Mouse (Mus musculus): Measurements from ENCODE around the gene C130060K24Rik. TPM values are rescaled to one million over a fixed set of nuclear protein-coding genes. Genes with fewer than 3 reads are reported as not detected.
A peak's percentile ranks its signal among the peaks of the same experiment; 100 is the strongest.

C130060K24Rik gene
- polyA plus RNA-seq, 1 experiment from 2014 or later, result 0.07 TPM

- H3K4me1 ChIP-seq (ENCODE audit: control insufficient read depth, insufficient read depth, low read length), result no peaks in the 10 kb centered on the region
- H3K9ac ChIP-seq (ENCODE audit: low read depth, low read length), result no peak overlapping the region
- H3K4me3 ChIP-seq (ENCODE audit: low read depth, low read length), result no peak overlapping the region
- no peak overlapping the region for H3K4me2 ChIP-seq (ENCODE audit: low read depth, low read length)
- no peaks in the 10 kb centered on the region for H3K27me3 ChIP-seq (replicated peaks; ENCODE audit: control insufficient read depth, insufficient read depth, low read length)
- 69% methylated on average over 8 of the region's 8 CpGs for WGBS
- no peak overlapping the region for H3K27ac ChIP-seq (replicated peaks; ENCODE audit: low read depth, low read length)
- ATAC-seq (ENCODE audit: low read depth) (no peak), DNase-seq (ENCODE audit: low spot score) (no peak)
- H3K9me3 ChIP-seq (ENCODE audit: control insufficient read depth, low read length), result no peaks in the 10 kb centered on the region
- no peaks in the 10 kb centered on the region for H3K36me3 ChIP-seq (ENCODE audit: control insufficient read depth, insufficient read depth, low read length)
These were observed 46.2 kb downstream of the C130060K24Rik start for GRCm38 (mm10) chr6:65427065-65427464.

GRCm38 (mm10) chr6:65433159-65433558 is 52.3 kb downstream of the C130060K24Rik start:
- Histone ChIP-seq H3K9ac (ENCODE audit: low read depth, low read length) (no peak overlapping the region), H3K27me3 (replicated peaks; ENCODE audit: control insufficient read depth, insufficient read depth, low read length) (no peaks in the 10 kb centered on the region), H3K27ac (replicated peaks; ENCODE audit: low read depth, low read length) (no peak overlapping the region), H3K4me1 (ENCODE audit: control insufficient read depth, insufficient read depth, low read length) (no peaks in the 10 kb centered on the region), H3K4me2 (ENCODE audit: low read depth, low read length) (no peak overlapping the region), H3K36me3 (ENCODE audit: control insufficient read depth, insufficient read depth, low read length) (no peaks in the 10 kb centered on the region), H3K4me3 (ENCODE audit: low read depth, low read length) (no peak overlapping the region), H3K9me3 (ENCODE audit: control insufficient read depth, low read length) (no peaks in the 10 kb centered on the region)
- WGBS, result 88% methylated on average over 5 of the region's 5 CpGs
- DNase-seq (ENCODE audit: low spot score) (no peak), ATAC-seq (ENCODE audit: low read depth) (no peak)

GRCm38 (mm10) chr6:65453465-65453864 is 72.6 kb downstream of the C130060K24Rik start:
- Histone ChIP-seq H3K27ac (replicated peaks; ENCODE audit: low read depth, low read length) (no peak overlapping the region), H3K9ac (ENCODE audit: low read depth, low read length) (no peak overlapping the region), H3K36me3 (ENCODE audit: control insufficient read depth, insufficient read depth, low read length) (no peaks in the 10 kb centered on the region), H3K4me3 (ENCODE audit: low read depth, low read length) (no peak overlapping the region), H3K9me3 (ENCODE audit: control insufficient read depth, low read length) (no peaks in the 10 kb centered on the region), H3K4me2 (ENCODE audit: low read depth, low read length) (no peak overlapping the region), H3K4me1 (ENCODE audit: control insufficient read depth, insufficient read depth, low read length) (no peaks in the 10 kb centered on the region), H3K27me3 (replicated peaks; ENCODE audit: control insufficient read depth, insufficient read depth, low read length) (no peaks in the 10 kb centered on the region)
- ATAC-seq (ENCODE audit: low read depth) (peak; percentile 37; the same call in 1 of the 2 replicates), DNase-seq (ENCODE audit: low spot score) (peak; percentile 70)

- H3K27me3 ChIP-seq (replicated peaks; ENCODE audit: control insufficient read depth, insufficient read depth, low read length), result no peaks in the 10 kb centered on the region
- WGBS, result 77% methylated on average over 1 of the region's 1 CpGs
- no peak overlapping the region for H3K4me2 ChIP-seq (ENCODE audit: low read depth, low read length)
These were observed 84.4 kb downstream of the C130060K24Rik start for GRCm38 (mm10) chr6:65465294-65465693.

GRCm38 (mm10) chr6:65470320-65470719 is 89.4 kb downstream of the C130060K24Rik start:
- no peak for ATAC-seq (ENCODE audit: low read depth)

More at GRCm38 (mm10) chr6:65465294-65465693, 84.4 kb downstream of the C130060K24Rik start:
- Histone ChIP-seq H3K27ac (replicated peaks; ENCODE audit: low read depth, low read length) (no peak overlapping the region), H3K4me3 (ENCODE audit: low read depth, low read length) (no peak overlapping the region), H3K4me1 (ENCODE audit: control insufficient read depth, insufficient read depth, low read length) (no peaks in the 10 kb centered on the region), H3K9me3 (ENCODE audit: control insufficient read depth, low read length) (no peaks in the 10 kb centered on the region), H3K36me3 (ENCODE audit: control insufficient read depth, insufficient read depth, low read length) (no peaks in the 10 kb centered on the region), H3K9ac (ENCODE audit: low read depth, low read length) (no peak overlapping the region)
- DNase-seq (ENCODE audit: low spot score), result no peak
- no peak for ATAC-seq (ENCODE audit: low read depth)

GRCm38 (mm10) chr6:65472455-65472854 is 91.5 kb downstream of the C130060K24Rik start:
- Histone ChIP-seq H3K27ac (replicated peaks; ENCODE audit: low read depth, low read length) (no peak overlapping the region), H3K4me3 (ENCODE audit: low read depth, low read length) (no peak overlapping the region), H3K36me3 (ENCODE audit: control insufficient read depth, insufficient read depth, low read length) (no peaks in the 10 kb centered on the region), H3K4me1 (ENCODE audit: control insufficient read depth, insufficient read depth, low read length) (no peaks in the 10 kb centered on the region), H3K27me3 (replicated peaks; ENCODE audit: control insufficient read depth, insufficient read depth, low read length) (no peaks in the 10 kb centered on the region), H3K4me2 (ENCODE audit: low read depth, low read length) (no peak overlapping the region), H3K9ac (ENCODE audit: low read depth, low read length) (no peak overlapping the region), H3K9me3 (ENCODE audit: control insufficient read depth, low read length) (no peaks in the 10 kb centered on the region)
- WGBS, result 88% methylated on average over 7 of the region's 7 CpGs
- ATAC-seq (ENCODE audit: low read depth) (no peak), DNase-seq (ENCODE audit: low spot score) (no peak)

More at GRCm38 (mm10) chr6:65470320-65470719, 89.4 kb downstream of the C130060K24Rik start:
- H3K27ac ChIP-seq (replicated peaks; ENCODE audit: low read depth, low read length), result no peak overlapping the region
- H3K9me3 ChIP-seq (ENCODE audit: control insufficient read depth, low read length), result no peaks in the 10 kb centered on the region
- DNase-seq (ENCODE audit: low spot score), result no peak
- H3K4me3 ChIP-seq (ENCODE audit: low read depth, low read length), result no peak overlapping the region
- WGBS, result 69% methylated on average over 5 of the region's 5 CpGs
- no peak overlapping the region for H3K9ac ChIP-seq (ENCODE audit: low read depth, low read length)
- no peak overlapping the region for H3K4me2 ChIP-seq (ENCODE audit: low read depth, low read length)
- no peaks in the 10 kb centered on the region for H3K4me1 ChIP-seq (ENCODE audit: control insufficient read depth, insufficient read depth, low read length)
- no peaks in the 10 kb centered on the region for H3K27me3 ChIP-seq (replicated peaks; ENCODE audit: control insufficient read depth, insufficient read depth, low read length)
- H3K36me3 ChIP-seq (ENCODE audit: control insufficient read depth, insufficient read depth, low read length), result no peaks in the 10 kb centered on the region

GRCm38 (mm10) chr6:65498786-65499185 is 117.9 kb downstream of the C130060K24Rik start:
- H3K9me3 ChIP-seq (ENCODE audit: control insufficient read depth, low read length), result no peaks in the 10 kb centered on the region
- ATAC-seq (ENCODE audit: low read depth) (no peak), DNase-seq (ENCODE audit: low spot score) (no peak)
- H3K9ac ChIP-seq (ENCODE audit: low read depth, low read length), result no peak overlapping the region
- no peak overlapping the region for H3K4me2 ChIP-seq (ENCODE audit: low read depth, low read length)
- no peak overlapping the region for H3K27ac ChIP-seq (replicated peaks; ENCODE audit: low read depth, low read length)
- no peaks in the 10 kb centered on the region for H3K4me1 ChIP-seq (ENCODE audit: control insufficient read depth, insufficient read depth, low read length)
- no peaks in the 10 kb centered on the region for H3K27me3 ChIP-seq (replicated peaks; ENCODE audit: control insufficient read depth, insufficient read depth, low read length)
- H3K4me3 ChIP-seq (ENCODE audit: low read depth, low read length), result no peak overlapping the region
- H3K36me3 ChIP-seq (ENCODE audit: control insufficient read depth, insufficient read depth, low read length), result no peaks in the 10 kb centered on the region

Other genes with a start within 250 kb of the C130060K24Rik start
- gene Hpgds, start 236.2 kb upstream of the C130060K24Rik start, polyA plus RNA-seq (2014; fragmentation: Nextera tagmentation; extraction: Ambion mirVana), result 9.9 and 12.1 TPM in 2 replicates
- gene Tnip3, start 144.2 kb downstream of the C130060K24Rik start, polyA plus RNA-seq (2014; fragmentation: Nextera tagmentation; extraction: Ambion mirVana), result 0.17 and 0.43 TPM in 2 replicates

Data from embryonic facial prominence, embryonic 14.5 days (tissue).